Mouse (Mus musculus) ES-CJ7 (cell line): ENCODE data around the gene Olfr115.

Experiments
- DNase-seq: peaks from one replicate; pipeline ENCODE4 v3.0.0; 2011; ENCODE audit warnings: low read depth, low spot score

Olfr115 gene

GRCm38 (mm10) chr17:37627009-37627408 lies at the start of gene Olfr115, which contains the start of gene Olfr116:
Olfr115 (minus strand) TSS chr17:37627109.
Olfr116 (minus strand) TSS chr17:37627199.
- no peak for DNase-seq

DNA sequence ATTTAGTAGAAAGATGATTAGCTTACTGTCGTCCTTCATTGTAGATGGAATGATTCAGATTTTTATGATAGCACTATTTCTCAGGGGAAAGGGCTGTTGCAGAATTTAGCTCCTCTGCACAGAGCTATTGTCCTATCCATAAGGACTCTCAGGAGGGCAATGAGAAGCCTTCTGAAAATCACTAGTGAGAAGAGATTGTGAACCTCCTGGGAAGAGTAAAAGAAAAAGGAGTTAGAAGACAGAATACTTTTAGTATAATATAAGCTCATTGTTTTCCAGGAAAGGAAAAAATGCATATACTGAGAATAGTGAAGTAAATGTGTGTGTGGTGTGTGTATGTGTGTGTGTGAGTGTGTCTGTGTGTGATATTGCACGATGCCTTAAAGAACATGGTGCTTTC lies 39.8 kb upstream of the Olfr115 start, which contains the start of gene Olfr118:
TSS of gene Olfr118 (plus strand) at position 301 of the 400 bp plus-strand sequence.
- no peak for DNase-seq

- no peak for DNase-seq
Measured at GRCm38 (mm10) chr17:37663682-37664081, 36.8 kb upstream of the Olfr115 start, which contains the start of gene Olfr117. Olfr117 (minus strand) TSS chr17:37663782.

GRCm38 (mm10) chr17:37592643-37593042 lies 34.3 kb downstream of the Olfr115 start, which contains the start of gene Olfr114:
Olfr114 (minus strand) TSS chr17:37592743.
- DNase-seq: no peak

- no peak for DNase-seq
Measured at GRCm38 (mm10) chr17:37577563-37577962, 49.3 kb downstream of the Olfr115 start, which contains the start of gene Olfr113. Olfr113 (minus strand) TSS chr17:37577663.

DNA sequence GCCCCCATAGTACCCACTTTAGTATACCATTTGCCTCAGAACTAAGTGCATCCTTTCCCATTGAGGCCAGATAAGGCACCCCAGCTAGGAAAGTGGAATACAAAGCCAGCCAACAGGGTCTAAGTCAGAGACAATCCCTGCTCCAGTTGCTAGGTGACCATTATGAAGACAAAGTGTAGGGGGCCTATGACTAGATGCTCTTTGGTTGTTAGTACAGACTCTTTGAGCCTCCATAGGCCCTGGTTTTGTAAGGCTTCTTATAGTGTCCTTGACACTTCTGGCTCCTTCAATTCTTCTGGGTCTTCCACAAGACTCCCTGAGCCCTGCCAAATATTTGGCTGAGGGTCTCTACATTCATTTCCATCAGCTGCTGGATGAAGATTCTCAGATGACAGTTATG lies 57.6 kb downstream of the Olfr115 start, which contains the start of gene Olfr112:
TSS of gene Olfr112 (minus strand) at position 101 of the 400 bp plus-strand sequence.
- DNase-seq: no peak
